Mouse (Mus musculus): ENCODE results near the gene Lama1. TPM values are rescaled to one million over a fixed set of nuclear protein-coding genes. Genes with fewer than 3 reads are reported as not detected.
"Not testable (repeated sequence)": the region's sequence is repeated elsewhere in the genome, so short reads cannot be mapped to it uniquely, and the experiment has no call there.

The Lama1 gene
- total RNA-seq, 2 experiments from 2014 or later: 0.45 to 0.54 TPM

DNA sequence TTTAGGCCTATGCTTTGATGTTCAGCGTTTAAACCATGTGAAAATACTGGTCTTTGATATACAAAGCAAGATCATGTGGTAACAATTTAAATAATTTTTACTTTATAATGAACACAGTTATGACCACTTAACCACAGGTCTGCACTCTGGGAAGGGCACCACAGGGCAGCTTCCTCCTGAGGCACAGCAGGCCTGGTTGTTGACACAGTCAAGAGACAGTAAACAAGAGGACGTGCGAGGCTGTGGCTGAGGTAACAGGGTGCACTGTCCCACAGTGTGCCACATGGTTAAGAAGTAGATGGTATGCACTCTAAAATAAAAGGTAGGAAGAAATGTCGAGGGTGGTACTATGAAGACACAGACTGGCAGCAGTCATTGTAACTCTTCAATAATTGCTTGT is 14.3 kb downstream of the Lama1 start:
- DNase-seq: no peak
- intact Hi-C loops (cut with DNase I): no loop called here

DNA sequence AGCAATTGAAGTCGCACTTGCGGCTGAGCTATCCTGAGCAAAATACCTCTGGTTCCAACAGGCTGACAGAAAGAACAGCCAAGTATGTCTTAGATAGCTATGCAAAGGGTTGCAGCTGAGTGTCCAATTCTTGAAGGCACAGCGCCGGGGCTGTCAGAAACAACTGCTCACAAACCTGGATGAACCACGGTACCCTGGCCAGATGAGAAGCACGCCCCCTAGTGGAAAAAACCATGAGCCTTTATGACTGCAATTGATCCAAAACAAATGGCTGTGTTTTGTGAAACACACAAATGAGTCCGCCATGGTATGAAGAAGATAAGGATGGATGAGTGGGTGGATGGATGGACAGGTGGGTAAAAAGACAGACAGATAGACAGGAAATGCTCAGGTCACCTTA is 15.9 kb downstream of the Lama1 start:
- DNase-seq: no peak
- intact Hi-C loops (cut with DNase I): no loop called here

DNA sequence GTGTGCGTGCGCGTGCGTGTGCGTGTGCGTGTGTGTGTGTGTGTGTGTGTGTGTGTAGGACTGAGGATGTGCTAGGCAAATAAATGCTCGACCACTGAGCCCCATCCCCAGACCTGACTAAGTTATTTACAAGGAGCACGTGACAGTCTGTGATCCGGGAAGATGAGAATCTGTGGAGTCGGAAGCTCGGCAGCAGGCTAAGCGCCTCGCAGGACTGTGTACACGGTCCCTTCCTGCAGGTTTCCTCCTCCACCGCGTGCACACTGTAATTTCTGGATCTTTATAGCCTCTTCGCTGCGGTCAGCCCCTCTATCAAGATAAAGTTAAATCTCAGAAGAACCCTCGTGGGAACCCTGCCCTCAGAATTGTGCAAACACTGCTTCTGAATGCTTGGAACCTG is 18.4 kb downstream of the Lama1 start:
- DNase-seq: no peak
- intact Hi-C loops (cut with DNase I): no loop called here

DNA sequence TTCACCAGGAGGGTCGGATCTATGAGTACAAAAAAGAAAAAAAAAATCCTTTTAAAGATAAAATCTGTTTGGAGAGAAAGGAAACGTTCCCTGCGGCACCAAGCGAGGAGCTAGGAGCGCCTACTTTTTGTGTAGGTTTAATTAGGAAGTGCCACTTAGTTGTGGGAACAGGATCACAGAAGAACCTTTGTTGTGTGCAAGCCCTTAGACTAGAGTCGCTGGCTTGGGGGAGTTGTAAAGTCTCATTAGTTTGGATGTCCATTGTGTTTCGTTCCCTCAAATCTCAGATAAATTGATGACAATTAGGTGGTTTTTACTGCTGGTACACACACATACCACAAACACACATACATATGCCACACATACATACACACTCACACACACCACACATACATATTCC is 25.0 kb downstream of the Lama1 start:
- no peak for DNase-seq
- intact Hi-C loops (cut with DNase I): no loop called here

DNA sequence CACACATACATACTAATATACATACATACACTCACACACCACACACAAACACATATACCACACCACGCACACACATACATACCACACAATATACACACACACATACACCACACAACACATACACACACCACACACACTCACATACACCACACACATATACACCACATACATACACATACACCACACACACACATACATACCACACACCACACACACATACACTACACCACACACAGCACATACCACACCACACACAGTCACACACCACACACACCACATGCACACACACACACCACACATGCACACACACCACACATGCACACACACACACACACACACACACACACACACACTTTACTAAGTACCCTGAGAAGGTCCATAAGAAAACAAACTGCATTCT is 25.5 kb downstream of the Lama1 start:
- intact Hi-C loops (cut with DNase I): no loop called here
- DNase-seq: no peak

DNA sequence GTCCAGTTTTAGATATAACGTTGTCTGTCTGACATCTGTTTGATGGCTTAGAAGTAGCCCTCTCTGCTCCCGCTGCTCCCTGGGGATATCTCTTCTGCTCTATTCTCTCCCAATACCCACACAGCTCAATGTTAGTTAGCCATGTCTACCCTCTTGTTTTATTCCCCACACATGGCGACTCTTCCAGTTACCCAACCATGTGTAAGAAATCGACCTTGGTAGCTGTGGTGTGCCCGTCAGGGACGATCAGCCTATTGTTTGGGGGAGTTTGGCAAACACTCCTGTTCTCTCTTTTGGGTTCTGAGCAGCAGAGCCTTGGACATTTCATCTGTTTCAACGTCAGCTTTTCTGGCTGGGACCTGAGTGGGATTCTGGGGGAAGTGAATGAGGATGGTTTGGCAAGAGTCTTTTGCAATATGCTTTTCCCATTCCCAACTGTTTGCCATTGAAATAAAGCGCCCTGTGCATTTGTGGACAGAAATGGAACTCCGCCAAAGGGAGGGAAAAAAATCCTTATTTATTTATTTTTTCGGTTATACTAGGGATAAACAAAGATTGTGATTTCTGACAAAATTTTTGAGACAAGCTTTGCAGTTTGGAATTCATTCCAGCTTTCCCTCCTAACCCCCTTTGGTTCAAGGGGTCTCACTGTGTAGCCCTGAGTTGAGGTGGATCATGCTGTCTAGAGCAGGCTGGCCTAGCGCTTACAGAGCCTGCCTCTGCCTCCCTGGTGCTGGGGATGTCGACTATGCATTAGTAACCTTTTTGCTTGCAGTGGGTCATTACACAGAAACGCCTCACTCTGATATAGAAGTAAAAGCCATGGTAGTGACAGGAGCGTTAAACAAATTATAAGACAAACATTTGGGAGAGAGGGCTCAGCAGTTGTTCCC is 26.4 kb downstream of the Lama1 start:
- DNase-seq: no peak
- intact Hi-C loops (cut with DNase I): no loop called here

DNA sequence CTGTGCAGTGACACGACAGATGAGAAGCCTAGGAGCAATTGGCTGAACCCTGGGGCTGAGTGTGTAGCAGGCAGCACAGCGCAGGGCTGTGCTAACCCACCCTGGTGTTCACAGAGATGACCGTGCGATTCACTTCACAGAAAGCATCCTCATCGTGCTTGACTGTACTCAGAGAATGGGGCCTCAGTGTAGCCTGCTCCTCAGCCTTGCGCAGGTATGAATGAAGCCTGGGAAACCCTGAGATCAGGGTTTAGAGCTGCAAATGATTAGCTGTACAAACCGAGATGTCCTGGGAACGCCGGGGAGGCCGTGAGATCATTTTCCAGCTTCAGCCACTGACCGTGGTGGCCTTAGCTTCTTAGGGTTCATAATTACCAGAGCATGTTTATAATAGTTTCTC is 29.5 kb downstream of the Lama1 start:
- intact Hi-C loops (cut with DNase I): no loop called here
- DNase-seq: no peak

DNA sequence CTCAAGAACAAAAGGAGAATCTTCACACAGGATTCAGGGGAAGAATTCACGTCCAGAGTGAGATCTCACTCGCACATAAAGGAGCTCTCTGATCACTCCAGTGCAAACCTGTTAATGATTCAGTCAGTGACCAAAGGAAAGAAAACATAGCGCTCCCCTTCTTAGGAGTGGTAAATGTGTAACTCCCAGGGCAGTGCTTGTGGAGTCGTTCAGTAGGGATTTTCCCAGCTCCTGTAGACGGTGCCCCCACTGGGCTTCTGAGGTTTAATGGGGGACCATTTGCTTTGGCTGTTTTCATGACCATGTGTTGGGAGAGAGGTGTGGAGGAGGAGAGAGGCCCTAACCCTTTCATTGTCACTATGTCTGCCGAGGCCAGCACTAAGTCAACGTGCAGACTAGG is 31.7 kb downstream of the Lama1 start:
- no peak for DNase-seq
- intact Hi-C loops (cut with DNase I): no loop called here

DNA sequence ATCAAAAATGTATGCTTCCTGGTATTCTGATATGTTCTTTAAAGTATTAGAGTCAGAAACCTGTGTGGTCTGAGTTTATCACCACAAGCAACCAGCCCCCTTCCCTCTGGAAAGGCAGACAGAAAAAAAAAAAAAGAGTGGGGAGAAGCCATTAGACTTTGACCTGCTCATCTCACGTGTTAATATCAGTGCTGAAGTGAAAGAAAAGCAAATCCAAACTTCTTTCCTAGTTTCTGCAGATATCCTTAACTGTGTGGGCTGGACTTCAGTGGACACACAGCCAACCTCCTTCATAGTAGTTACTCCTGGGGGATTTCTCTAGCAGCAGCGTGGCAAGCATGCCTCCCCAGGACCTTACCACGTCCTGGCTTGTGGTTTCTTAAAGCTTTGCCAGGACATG is 34.0 kb downstream of the Lama1 start:
- DNase-seq: no peak
- intact Hi-C loops (cut with DNase I): no loop called here

DNA sequence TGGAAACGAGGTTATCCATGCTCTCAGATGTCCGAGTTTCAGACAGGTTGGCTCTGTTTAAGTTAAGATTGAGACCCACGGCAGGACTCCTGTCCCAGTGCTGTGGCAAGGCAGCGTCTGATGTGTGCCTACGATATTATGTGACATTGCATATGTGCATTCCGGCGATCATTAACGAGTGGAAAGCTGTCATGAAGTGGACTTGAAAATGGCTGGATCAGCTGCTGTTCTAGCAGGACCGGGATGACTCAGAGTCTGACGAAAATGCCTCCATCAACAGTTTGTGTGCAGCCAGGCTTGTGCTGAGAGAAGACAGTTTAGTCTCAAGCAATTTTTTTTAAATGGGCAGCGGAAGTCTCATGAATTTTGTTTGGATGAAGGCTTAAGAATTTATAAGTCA is 34.9 kb downstream of the Lama1 start:
- intact Hi-C loops (cut with DNase I): no loop called here
- no peak for DNase-seq

DNA sequence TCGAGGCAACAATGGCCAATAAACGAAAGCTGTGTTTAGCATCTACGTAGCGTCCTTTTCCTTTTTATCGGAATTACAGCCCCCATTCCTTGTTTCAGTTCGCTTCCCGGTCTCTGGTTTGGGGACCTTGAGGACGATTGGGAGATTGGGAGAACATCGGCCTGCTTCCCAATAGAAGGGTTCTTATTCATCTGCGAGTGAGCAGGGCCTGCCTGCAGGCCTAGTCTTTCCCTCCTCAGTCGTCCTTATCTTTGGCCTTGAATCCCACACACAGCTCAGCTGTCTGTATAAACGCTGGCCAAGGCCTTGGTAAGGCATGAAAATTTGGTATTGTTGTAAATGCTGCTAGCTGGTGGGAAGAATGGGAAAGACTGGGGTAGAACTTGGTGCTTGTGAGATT is 36.5 kb downstream of the Lama1 start:
- intact Hi-C loops (cut with DNase I): no loop called here
- DNase-seq: no peak

DNA sequence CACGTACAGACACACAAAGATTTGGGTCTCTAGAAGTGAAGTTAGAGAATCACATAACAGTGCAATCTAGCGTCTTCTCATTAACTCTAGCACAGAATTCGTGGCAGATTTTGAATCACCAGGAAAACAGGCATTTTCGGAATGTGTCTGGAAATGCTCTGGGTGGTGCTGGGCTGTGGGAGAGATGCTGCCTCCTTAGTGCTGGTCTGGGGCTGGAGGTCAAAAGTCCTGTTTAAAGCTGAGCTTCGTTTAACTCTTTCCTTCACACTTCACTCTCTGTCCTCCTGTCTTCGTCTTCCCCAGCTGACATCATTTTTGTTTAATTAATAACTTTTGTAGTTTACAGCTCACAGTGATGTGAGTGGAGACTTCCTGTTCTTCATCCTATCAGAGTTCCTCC is 38.7 kb downstream of the Lama1 start:
- intact Hi-C loops (cut with DNase I): no loop called here
- DNase-seq: no peak

DNA sequence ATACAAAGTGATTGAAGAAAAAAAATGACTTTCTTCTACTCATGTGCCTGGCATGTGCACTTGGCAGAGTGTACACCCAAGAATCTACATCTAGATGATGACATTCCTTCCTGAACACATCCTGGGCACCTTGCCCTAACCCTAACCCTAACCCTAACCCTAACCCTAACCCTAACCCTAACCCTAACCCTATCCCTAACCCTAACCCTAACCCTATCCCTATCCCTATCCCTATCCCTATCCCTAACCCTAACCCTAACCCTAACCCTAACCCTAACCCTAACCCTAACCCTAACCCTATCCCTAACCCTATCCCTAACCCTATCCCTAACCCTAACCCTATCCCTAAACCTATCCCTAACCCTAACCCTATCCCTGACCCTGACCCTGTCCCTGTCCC is 44.2 kb downstream of the Lama1 start:
- intact Hi-C loops (cut with DNase I): not testable (repeated sequence)

DNA sequence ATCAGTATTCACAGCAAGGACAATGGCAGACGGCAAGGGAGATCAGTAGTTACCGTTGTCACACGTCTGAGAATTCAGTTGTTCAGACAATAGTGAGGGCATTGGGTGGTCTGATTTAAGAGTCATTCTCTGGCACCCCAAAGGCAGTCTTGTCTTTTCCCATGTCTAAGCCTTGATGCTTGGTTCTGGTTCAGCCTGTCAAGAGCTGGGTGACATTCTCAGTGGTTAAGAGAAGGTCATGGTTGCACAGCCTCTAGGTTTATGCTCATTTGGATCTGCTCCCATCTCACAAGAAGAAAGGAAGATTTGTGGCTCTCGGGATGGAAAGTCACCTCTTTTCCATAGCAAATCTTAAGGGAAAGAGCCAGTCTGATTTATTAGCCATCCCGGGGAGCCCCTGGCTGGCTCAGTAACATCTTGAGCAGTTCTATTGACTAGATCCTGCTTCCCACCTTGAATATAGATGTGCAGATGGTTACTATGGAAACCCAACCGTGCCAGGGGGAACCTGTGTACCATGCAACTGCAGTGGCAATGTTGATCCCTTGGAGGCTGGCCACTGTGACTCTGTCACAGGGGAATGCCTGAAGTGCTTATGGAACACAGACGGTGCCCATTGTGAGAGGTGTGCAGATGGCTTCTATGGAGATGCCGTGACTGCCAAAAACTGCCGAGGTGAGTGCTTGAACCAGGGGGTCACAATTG is 67.3 kb downstream of the Lama1 start:
- intact Hi-C loops (cut with DNase I): no loop called here
- DNase-seq: no peak

More for the DNA sequence above, 44.2 kb downstream of the Lama1 start:
- not testable (repeated sequence) for DNase-seq

DNA sequence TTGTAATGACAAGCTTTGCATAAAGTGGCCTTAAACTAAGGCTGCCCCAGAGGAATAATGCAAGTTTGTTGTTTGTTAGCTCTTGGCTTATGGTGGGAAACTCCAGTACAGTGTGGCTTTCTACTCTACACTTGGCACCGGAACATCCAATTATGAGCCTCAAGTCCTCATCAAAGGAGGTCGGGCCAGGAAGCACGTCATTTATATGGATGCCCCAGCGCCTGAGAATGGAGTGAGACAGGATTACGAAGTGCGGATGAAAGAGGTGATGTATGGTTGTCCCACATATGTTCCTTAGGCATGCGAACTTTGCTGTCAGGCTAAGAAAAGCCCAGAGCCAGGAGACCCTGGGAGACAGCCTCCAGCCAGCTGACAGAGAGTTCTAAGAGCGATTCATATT is 76.5 kb downstream of the Lama1 start:
- DNase-seq: no peak
- intact Hi-C loops (cut with DNase I): no loop called here

DNA sequence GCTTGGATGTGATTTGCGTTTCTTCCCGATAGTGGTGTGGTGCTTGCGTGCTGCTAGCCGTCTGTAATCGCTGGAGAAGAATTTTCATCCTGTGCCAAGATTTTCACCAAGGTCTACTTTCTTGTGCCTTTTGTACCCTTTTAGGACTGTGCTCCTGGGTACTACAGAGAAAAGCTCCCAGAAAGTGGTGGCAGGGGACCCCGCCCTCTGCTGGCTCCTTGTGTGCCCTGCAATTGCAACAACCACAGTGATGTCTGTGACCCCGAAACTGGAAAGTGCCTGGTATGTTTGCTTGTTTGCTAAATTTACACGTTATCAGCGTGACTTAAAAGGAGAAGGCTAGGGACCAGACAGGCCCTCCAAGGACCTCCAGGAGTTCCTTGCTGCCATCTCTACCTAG is 79.7 kb downstream of the Lama1 start:
- DNase-seq: peak in 1 of 2 experiments; percentile 14
- intact Hi-C loops (cut with DNase I): no loop called here

DNA sequence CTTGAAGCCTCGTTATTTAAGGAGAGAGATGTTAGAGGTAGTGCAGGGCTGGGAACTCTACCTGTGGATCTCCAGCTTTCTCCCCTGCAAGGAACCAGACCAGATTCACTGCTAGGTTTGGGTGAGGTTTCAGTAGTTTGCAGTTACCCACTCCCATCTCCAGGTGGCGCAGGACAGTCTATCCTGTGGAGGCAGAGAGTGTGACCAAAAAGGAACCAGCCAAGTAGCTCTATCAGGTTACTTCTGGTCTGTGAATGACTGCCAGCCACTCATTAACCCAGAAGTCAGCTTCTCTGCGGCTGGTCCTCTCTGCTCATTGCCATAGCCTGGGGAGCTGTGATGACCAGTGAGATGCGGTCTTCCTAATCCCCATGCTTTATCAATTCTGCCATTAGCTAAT is 82.8 kb downstream of the Lama1 start:
- peak; percentile 8 to 26 for DNase-seq
- intact Hi-C loops (cut with DNase I): loop anchor here (2.0 kb wide), 1 partner anchor 57 kb away; no protein-coding TSS in a partner anchor

DNA sequence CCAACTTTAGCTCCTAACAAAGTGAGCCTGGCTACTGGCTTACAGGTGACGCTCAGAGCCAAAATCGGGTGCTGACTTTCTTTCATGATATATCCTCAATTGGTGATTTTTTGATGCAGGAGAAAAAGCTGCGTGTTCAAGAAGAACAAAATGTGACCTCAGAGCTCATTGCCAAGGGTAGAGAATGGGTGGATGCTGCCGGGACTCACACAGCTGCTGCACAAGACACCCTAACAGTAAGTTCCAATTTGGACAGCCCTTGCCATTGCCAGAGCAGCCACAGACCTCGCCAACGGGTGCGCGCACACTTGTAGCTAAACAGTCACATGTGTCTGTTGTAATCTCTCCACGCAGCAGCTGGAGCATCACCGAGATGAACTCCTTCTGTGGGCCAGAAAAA is 94.0 kb downstream of the Lama1 start:
- intact Hi-C loops (cut with DNase I): no loop called here
- DNase-seq: no peak

DNA sequence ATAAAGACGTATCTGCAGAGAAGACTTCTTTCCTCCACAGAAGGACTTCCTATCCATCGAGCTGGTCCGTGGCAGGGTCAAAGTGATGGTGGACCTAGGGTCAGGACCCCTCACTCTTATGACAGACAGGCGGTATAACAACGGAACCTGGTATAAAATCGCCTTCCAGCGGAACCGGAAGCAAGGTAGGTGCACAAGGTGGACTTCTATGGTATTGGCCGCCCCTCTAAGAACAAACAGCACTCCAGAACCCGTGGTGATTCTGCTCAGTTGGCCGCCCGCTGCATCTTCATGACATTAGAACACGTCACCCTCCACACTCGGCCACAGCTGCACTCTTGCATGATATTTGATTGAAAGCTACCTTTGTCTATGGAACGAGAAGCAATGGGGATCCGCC is 112.1 kb downstream of the Lama1 start:
- no peak for DNase-seq
- intact Hi-C loops (cut with DNase I): no loop called here

DNA sequence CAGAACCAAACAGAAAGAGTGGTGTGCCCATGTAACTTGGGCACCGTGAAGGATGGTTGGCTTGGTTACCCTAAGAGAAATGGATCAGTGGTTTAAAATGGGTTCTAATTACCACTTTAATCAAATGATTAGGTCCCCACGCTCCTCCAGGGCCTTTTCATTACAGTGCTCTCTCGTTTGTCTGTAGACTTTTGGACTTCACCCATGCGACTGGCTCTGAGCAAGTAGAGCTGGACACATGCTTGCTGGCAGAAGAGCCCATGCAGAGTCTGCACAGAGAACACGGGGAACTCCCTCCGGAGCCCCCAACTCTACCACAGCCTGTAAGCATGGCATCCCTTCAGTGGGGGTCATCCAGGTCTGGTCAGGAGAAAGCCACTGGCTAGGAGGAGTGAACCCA is 116.6 kb downstream of the Lama1 start:
- no peak for DNase-seq
- intact Hi-C loops (cut with DNase I): no loop called here

DNA sequence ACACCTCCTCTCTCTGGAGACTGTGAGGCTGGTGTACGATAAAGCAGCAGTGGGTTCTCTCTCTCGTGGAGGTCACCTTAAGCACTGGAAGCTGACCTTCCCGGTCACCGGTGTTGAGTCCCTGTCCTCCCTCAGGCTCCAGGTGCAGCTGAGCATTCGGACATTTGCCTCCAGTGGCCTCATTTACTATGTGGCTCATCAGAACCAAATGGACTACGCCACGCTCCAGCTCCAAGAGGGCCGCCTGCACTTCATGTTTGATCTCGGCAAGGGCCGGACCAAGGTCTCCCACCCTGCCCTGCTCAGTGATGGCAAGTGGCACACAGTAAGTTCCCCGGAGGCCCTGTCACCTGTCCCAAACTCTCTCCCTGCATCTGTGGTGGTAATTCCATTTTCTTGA is 118.7 kb downstream of the Lama1 start:
- intact Hi-C loops (cut with DNase I): no loop called here
- DNase-seq: no peak

DNA sequence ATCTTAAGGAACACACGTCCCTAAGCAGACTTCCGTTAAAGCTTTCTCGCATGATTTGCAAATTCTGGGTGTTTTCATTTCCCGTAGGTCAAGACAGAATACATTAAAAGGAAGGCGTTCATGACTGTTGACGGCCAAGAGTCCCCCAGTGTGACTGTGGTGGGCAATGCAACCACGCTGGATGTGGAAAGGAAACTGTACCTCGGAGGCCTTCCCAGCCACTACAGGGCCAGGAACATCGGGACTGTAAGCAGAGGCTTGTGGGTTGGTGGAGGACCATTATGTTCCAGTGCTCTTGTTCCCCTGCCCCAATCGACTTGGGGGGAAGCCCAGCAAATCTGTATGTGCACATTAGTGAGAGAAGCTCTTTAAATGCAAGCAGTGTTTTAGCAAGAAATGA is 119.9 kb downstream of the Lama1 start:
- DNase-seq: no peak
- intact Hi-C loops (cut with DNase I): no loop called here

All from heart, postnatal 14 days (tissue).